Mouse (Mus musculus) CD4-positive, CD25-positive, alpha-beta regulatory T cell, adult 2 months (primary cell): ENCODE measurements around the gene Prrxl1.

Experiments
- DNase-seq: peaks from one replicate; pipeline ENCODE4 v3.0.0-alpha.2; 2012; ENCODE audit warnings: low read depth, low spot score

The Prrxl1 gene

DNA sequence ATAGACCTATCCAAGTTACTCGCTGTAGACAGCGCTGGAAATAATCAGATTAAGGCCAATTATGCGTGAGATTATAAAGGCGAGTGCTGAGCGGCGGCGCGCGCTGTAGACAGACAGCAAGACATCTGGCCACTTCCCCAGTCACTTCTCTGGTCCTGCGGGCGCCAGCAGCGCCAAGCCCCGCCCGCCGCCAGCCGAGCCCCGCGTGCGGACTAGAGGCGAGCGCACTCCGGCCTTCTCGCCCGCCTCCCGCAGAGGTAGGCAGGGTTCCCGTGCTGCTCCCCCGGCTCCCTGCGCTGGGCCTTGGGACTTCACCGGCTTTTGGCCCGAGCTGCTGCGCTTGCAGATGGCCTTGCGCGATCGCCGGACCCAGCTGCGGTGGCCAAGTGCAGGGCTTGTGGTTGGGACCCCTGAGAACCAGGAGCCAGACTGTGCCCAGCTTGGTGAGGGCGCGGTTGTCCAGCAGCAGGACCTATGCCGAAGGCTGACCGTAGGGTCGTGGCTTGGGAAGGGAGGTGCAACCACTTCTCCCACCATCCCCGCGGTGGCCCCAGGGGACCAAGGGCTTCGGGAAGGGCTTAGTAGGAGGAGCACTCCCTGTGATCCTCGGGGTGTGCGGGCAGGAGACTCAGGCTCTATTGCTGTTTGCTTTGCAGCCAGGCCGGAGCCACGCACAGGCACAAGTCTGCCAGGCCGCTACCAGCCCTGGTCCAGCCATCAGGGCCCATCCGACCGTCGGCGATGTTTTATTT is at the start of gene Prrxl1:
TSS of gene Prrxl1 (plus strand) at position 118 of the 752 bp plus-strand sequence.
- no peak for DNase-seq

DNA sequence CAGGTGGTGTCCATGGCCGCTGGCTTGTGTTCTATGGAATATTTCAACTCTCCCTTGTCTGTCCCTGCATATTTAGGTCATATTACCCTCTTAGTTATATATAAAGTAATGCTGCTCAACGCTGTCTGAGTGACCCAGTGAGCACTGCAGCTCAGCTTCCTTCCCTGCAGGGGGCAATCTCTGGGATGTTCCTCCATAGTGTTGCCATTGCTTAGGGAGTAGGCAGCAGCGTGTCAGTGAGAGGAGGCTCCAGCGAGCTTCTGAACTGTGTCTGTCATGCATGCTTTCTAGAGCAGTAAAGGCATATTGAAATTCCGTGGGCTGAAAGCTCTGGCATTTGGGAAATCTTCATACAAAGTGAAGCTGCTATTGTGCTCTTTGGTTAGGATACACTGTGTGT is 47.4 kb upstream of the Prrxl1 start:
- no peak for DNase-seq

GRCm38 (mm10) chr14:32553198-32553903 is 45.9 kb upstream of the Prrxl1 start:
- DNase-seq, result no peak

- no peak for DNase-seq
Observed at GRCm38 (mm10) chr14:32554860-32555526, 44.2 kb upstream of the Prrxl1 start.

GRCm38 (mm10) chr14:32561428-32561827 is 37.8 kb upstream of the Prrxl1 start:
- no peak for DNase-seq

- no peak for DNase-seq
Observed at GRCm38 (mm10) chr14:32563661-32564060, 35.5 kb upstream of the Prrxl1 start.

DNA sequence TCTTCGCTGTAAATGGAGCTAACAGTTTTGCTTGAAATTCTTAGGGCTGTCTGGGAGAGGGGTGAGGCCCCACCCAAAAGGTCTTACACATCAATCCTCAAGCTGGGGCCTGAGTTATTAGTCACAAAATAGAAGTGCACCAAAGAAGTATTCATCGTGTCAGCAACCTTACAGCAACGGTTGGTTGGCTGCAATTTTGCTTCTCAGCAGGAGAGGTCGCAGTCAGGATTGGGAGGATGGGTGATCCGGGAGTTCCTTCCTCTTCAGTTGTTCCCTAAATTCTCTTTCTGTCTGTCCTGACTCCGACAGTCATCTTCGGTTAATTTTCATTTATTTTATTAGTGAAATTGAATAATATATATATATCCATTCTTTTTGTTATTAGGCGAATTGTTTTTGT is 26.7 kb upstream of the Prrxl1 start:
- no peak for DNase-seq

DNA sequence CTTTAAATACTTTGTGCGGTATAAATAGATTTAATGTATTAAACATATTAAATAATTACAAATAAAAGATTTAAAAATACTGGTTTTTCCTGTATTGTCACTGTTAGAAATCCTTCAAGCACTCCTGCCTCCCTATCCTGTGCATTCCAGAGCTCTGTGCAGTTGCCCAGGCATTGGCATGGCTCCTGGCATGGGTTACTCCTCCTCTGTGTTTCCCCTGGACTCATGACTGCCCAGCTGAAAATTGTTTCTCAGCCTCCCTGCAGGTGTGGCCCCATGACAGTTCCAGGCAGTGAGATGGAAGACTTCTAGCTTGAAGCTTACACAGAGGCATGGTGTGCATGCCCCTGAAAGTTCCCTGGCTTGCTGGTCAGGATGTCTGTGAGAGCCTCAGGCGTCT is 20.8 kb upstream of the Prrxl1 start:
- no peak for DNase-seq

DNA sequence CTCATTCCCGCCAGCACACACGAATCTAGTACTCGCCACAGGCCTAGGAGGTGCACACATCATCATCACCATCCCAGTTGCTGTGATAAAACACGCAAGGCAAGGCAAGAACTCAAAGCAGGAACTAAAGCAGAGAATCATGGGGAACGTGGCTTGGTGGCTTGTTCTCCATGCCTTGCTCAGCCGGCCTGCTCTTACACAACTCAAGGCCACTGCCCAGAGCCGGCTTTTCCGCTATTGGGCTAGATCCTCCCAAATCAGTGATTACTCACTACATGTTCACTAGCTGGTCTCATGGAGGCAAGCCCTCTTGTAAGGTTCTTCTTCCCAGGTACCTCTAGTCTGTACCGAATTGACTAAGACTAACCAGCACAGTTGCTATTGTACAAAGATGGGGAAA is 15.5 kb upstream of the Prrxl1 start:
- no peak for DNase-seq

DNA sequence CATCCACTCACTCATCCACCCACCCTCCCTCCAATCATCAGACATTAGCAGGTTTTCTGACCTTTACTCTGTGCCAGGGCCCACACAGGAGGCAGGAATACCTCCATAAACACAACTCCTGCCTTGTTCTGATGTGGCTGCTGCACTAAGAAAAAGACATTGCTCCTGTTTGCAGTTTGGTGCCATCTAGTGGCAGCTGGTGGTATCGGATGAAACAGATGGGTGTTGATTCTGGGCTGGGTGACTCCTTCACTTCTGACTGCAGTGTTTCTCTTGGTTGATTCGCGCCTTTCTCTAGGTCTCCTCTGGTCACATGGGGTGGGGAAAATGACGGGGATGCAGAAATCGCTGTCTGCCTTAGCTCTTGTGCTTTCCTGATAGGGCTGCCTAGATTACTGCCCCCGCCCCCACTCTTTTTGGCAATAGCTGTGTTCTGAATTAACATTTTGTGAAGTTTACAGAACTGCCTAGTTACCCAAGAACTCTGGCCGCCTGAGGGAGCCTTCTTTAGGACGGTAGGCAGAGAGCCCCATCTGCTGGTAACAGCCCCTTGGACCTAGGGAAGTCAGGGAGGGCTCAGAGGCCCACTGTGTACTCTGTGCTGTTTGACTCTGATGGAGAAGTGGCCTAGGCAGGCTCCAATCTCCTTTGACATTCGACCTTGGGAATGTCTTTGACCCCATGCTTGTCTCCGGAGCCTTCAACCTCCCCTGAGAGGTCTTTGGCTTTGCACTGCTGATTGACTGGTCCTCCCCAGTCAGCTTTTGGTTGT is 12.0 kb upstream of the Prrxl1 start:
- DNase-seq, result peak; percentile 74

GRCm38 (mm10) chr14:32590377-32590776 is 8.8 kb upstream of the Prrxl1 start:
- no peak for DNase-seq

DNA sequence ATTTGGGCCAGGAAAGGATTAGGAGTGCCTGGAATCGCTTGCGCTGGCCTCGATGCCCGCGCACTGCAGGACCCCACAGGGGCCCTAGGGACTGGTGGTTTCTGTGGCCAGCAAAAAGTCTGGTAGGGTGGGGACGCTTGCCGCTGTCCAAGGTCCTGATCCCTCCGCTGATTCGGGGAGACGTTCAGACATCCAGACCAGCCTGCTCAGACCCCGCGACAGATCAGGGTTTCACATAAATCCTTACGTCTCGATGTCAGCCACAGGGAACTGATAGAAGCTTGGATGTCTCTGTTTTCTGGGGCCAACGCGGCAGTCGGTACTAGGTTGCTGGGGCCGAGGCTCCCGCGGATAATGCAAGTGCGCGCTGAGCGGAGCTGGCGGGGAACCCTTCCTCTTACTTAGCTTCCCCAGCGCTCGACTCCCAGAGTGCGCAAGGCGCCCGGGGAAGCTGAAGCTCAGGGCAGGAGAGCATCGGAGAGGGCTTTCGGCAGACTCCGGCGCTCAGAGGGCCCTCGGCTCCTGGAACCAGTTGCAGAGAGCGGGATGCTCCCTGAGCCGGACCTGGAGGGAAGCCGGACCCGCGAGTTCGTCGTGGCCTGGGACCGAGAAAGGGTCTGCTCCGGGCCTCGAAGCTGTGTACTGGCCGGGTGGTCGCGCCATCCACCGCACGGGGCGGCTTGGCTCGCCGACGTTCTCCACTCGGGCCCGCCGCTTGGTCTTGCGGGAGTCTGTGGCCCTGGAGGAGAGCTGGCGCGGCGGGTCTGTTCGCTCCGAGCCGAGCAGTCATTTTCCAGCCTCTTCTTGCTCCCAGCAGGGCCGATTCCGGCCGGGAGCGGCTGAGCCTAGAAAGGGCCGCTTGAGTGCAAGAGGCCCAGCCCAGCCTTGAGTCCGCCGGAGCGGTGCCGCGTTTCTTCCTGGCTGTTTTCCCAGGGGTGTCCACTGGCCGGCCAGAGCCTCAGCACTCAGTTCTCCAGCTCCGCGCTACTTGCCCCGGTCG is 1.7 kb upstream of the Prrxl1 start:
- DNase-seq, result peak; percentile 46

DNA sequence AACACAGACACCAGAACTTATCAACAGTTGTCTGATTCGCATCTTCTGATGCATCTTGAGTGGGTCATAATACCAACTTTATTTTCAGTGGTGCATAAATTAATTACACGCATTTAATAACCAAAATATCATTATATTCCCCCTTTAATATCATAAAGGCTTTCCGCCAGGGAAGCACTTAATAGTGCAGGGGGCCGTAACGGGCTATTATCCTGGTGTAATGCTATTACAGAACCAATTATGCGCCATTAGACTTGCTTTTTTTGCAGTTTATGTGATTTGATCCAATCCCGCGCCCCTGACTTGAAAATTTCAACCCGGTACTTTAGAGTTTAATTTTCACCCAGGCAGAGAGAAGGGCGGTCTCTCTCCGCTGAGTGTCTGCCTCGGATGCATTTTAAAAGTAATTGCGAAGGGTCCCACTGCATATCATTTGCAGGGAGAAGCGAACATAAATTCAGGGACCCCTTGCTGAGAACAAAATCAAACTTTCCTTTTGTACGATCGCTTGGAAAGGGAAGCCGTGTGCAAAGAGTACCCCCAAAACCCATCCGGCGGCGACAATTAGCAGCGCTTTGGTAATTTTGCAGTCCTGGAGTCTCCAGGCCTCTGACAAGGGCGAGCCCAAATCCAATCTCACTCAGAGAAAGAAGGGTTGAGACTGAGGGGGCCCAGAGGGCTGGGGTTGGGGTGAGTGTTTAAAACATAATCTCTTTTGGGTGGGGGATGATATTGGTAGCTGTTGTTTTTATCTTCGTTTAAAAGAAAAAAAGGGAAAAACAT is 579 bp upstream of the Prrxl1 start:
- DNase-seq, result no peak

DNA sequence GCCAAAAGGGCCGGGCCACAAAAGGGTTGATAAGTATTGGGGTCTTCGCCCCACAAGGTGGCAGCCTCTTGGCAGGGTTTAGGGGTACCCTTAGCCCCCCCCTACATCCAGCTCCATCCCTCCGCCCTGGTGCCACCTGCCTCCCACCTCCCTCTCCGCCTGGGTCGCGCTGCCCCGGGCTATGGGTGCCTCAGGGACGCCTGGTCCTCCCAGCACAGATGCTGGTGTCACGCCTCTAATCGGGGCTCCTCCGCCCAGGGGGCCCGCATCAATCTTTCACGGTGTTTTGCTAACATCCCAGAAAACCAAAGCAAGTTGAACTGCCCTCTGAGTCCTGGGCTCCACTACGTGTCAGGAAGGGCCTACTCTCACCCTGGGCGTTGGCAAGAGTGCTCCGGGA is 903 bp downstream of the Prrxl1 start:
- no peak for DNase-seq

GRCm38 (mm10) chr14:32605508-32605907 is 6.3 kb downstream of the Prrxl1 start:
- no peak for DNase-seq

DNA sequence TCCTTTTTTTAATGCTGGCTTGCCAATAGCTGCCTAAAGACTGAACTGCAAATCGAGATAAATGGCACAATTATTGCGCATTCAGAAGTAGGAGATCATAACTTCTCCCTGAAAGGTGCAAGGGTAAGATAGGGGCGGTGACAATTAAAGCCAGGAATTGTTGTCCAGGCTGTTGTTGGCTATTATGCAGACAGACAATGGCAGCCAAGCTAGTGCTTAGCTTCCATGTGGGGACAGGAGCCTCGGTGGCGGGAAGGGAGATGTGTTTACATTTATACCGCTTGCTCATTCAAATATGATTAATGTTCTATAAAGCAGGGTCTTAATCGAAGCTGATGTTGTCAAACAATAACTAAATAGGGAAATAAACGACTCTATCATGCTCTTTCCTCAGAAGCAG is 7.1 kb downstream of the Prrxl1 start:
- DNase-seq, result no peak

GRCm38 (mm10) chr14:32609392-32609791 is 10.2 kb downstream of the Prrxl1 start:
- peak; percentile 31 for DNase-seq

GRCm38 (mm10) chr14:32617253-32617652 is 18.0 kb downstream of the Prrxl1 start:
- no peak for DNase-seq

DNA sequence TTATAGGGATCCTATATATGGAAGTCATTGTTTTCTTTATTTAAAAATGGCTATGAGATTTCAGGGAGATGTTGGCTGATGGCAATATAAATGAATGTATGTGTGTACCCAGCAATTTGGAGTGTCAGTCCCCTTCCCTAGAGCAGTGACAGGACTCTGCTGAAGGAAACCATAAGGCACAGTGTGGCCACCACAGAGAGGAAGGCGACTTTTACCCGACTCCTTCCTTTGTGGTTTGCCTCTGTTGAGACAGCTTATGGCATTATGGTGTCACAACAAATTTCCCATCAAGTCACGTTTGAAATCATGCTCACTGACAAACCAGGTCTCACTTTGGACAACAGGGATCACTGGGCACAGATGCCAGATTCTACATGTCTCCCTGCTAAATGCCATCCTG is 25.0 kb downstream of the Prrxl1 start:
- DNase-seq, result no peak

- DNase-seq, result no peak
Observed at GRCm38 (mm10) chr14:32624811-32625210, 25.6 kb downstream of the Prrxl1 start.
